Mouse (Mus musculus) midbrain, embryonic 14.5 days (tissue): ENCODE results near the gene Gmppb. TPM values are rescaled to one million over a fixed set of nuclear protein-coding genes. Genes with fewer than 3 reads are reported as not detected.

Experiments
- ATAC-seq: fragments of 200-750 bp; cut with Nextera tagmentation; 2 replicates; pipeline ENCODE4 v1.8.0; 2017; ENCODE audit warnings: moderate number of reproducible peaks, moderate library complexity; ENCODE audit not compliant: low FRiP score, low TSS enrichment
- DNase-seq: peaks from one replicate; pipeline ENCODE4 v3.0.0-alpha.2; 2015
- H3K27ac ChIP-seq: fragments of 300-500 bp; sonication (generic); replicated peaks from 2 replicates; pipeline ENCODE4 v1.5.1; 2014; ENCODE audit warnings: mild to moderate bottlenecking, low read depth, low read length, moderate library complexity
- H3K27me3 ChIP-seq: fragments of 300-500 bp; sonication (generic); 2 replicates; pipeline ENCODE4 v1.6.1; 2014; ENCODE audit warnings: low read length, control low read depth, mixed read lengths; ENCODE audit not compliant: control insufficient read depth, insufficient read depth
- H3K36me3 ChIP-seq: fragments of 300-500 bp; sonication (generic); 2 replicates; pipeline ENCODE4 v1.6.1; 2014; ENCODE audit warnings: low read length, control low read depth; ENCODE audit not compliant: control insufficient read depth, insufficient read depth
- H3K4me1 ChIP-seq: fragments of 300-500 bp; sonication (generic); 2 replicates; pipeline ENCODE4 v1.6.1; 2014; ENCODE audit warnings: mild to moderate bottlenecking, antibody characterized with exemption, low read length, control low read depth; ENCODE audit not compliant: control insufficient read depth, insufficient read depth
- H3K4me2 ChIP-seq: fragments of 300-500 bp; sonication (generic); 2 replicates; pipeline ENCODE4 v1.6.1; 2014; ENCODE audit warnings: mild to moderate bottlenecking, low read length, moderate library complexity
- H3K4me3 ChIP-seq: fragments of 300-500 bp; sonication (generic); replicated peaks from 2 replicates; pipeline ENCODE4 v1.5.1; 2014; ENCODE audit warnings: low read depth, low read length
- H3K9ac ChIP-seq: fragments of 300-500 bp; sonication (generic); replicated peaks from 2 replicates; pipeline ENCODE4 v1.6.1; 2014; ENCODE audit warnings: mild to moderate bottlenecking, low read length, moderate library complexity
- H3K9me3 ChIP-seq: fragments of 300-500 bp; sonication (generic); 2 replicates; pipeline ENCODE4 v1.6.1; 2016; ENCODE audit warnings: low read length, control low read depth, mixed read lengths; ENCODE audit not compliant: control insufficient read depth
- WGBS: fragments of 180-500 bp; shearing (Covaris S2); extraction: QIAGEN DNeasy Blood & Tissue Kit; methylation state at CpG from one replicate; pipeline ENCODE4 v1.1.7; 2014; 5-methylcytosine and 5-hydroxymethylcytosine counted together
- microRNA-seq: library from miRNA; unstranded; fragments of <30 nt; microRNA quantifications from one replicate; pipeline ENCODE4, GENCODE M21; 2016
- polyA plus RNA-seq: library from polyadenylated mRNA; unstranded; fragments of >200 nt; fragmentation: Nextera tagmentation; extraction: Ambion mirVana; gene quantifications from 2 replicates; pipeline ENCODE4 v1.2.1, GENCODE M21; 2014

Gmppb gene
- polyA plus RNA-seq, 1 experiment from 2014 or later, result 16.7 TPM

DNA sequence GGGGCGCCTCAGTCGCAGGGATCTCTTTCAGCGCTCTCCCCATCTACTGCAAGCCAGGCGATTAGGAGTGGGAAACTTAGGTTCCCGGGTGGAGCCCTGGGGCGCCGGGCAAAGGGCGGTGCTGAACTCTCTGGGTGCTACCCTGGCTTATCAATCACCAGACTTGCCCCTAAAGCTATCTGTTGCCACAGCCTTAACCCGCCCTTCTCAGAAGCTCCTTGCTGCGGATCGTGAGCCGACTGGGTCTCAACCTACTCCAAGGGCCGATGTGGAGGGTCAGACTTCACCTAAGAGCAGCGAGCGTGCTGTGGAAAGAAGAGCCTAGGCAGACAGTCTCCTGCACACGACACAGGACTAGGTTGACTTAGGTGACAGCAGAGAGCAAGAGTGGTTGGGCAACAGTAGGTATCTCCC is 46.0 kb downstream of the Gmppb start:
- WGBS, result under 1% methylated on average over 16 of the region's 16 CpGs
- H3K4me1 ChIP-seq, result peaks cover 11% of the 10 kb centered on the region; the same call in 1 of the 2 replicates
- H3K9me3 ChIP-seq, result no peaks in the 10 kb centered on the region
- H3K36me3 ChIP-seq, result peaks cover 54% of the 10 kb centered on the region
- peak overlapping the region; percentile 53 for H3K4me3 ChIP-seq
- ATAC-seq (peak; percentile 9; the same call in 1 of the 2 replicates), DNase-seq (peak; percentile 31)
- H3K9ac ChIP-seq, result peak overlapping the region; percentile 70; the same call in 1 of the 2 replicates
- peak overlapping the region; percentile 67; the same call in 1 of the 2 replicates for H3K27ac ChIP-seq
- no peaks in the 10 kb centered on the region for H3K27me3 ChIP-seq
- peak overlapping the region; percentile 90 for H3K4me2 ChIP-seq

DNA sequence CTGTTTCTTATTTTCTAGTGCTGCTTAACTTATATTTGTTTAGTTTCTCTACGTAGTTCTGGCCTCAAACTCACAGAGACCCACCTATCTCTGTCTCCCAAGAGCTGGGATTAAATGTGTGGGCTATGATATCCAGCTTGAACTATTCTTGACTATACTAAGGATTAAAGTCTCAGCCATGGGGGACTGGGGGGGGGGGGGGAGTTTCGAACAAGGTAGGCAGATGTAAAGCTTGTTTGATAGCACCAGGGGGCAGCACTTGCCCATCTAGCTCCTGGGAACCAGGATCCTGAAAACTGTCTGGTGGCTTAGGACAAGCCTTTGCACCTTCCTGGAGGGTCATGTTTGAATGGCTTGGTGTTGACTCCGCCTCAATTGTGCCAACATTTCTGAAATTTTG is 46.5 kb downstream of the Gmppb start:
- WGBS, result 12% methylated on average over 3 of the region's 3 CpGs
- H3K4me1 ChIP-seq, result peaks cover 11% of the 10 kb centered on the region; the same call in 1 of the 2 replicates
- H3K9ac ChIP-seq, result no peak overlapping the region
- H3K4me2 ChIP-seq, result peak overlapping the region; percentile 90
- H3K27ac ChIP-seq, result no peak overlapping the region
- peaks cover 51% of the 10 kb centered on the region for H3K36me3 ChIP-seq
- ATAC-seq (no peak), DNase-seq (peak; percentile 86)
- peak overlapping the region; percentile 53 for H3K4me3 ChIP-seq
- H3K27me3 ChIP-seq, result no peaks in the 10 kb centered on the region
- no peaks in the 10 kb centered on the region for H3K9me3 ChIP-seq

DNA sequence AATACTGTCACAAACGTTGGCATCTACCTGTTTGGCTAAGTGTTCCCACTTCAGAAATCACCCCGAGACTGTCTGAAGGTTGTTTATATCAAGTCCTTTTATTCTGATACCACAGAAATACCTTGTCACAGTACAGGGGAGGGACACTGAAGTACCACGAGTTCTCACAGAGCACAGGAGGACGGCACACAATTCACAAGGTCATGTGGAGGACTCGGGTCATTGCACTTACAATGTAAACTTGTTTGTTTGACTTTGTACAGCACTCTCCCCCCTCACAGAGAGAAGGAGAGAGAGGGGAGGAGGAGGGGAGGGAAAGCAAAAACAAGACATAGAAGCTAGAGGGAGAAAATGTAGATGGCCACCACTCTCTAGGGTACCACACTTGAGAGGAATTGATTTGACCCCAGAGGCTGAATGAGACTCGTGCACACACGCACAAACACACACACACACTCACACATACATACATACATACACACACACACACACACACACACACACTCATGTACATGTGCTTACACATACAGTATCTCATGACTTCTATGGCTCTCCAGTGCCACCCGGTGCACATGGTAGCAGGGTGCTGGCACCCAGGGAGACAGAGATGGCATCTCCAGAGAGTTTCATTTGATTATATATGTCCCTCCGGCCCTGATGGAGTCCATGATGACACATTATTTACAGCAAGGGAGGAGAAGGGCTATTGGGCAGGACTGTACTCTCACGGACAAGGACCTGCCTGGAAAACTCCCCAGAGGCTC is 47.1 kb downstream of the Gmppb start:
- ATAC-seq (no peak), DNase-seq (no peak)
- Histone ChIP-seq H3K9me3 (no peaks in the 10 kb centered on the region), H3K27me3 (no peaks in the 10 kb centered on the region), H3K36me3 (peaks cover 51% of the 10 kb centered on the region), H3K4me1 (peaks cover 11% of the 10 kb centered on the region; the same call in 1 of the 2 replicates), H3K9ac (no peak overlapping the region), H3K4me2 (no peak overlapping the region), H3K27ac (no peak overlapping the region), H3K4me3 (no peak overlapping the region)
- 64% methylated on average over 10 of the region's 10 CpGs for WGBS

DNA sequence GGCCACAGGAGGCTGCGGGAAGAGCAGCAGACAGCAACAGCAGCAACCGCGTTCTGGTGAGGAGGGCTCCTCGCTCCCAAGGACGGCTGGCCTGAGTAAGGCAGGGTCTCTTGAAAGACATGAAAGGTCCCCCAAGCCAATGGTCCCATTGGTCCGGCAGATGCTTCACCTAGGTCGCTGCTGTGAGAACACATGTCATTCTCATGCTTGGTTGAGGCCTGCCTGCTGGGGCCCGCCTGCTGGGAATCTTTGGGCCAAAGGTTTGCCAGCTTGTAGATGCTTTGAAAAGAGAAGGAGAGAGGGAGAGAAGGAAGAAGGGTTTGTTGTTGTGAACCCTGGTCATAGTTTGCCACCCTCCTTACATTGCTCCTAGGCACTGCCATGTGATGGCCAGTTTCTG is 50.6 kb downstream of the Gmppb start:
- Histone ChIP-seq H3K9me3 (no peaks in the 10 kb centered on the region), H3K27ac (no peak overlapping the region), H3K27me3 (no peaks in the 10 kb centered on the region), H3K4me1 (peaks cover 5% of the 10 kb centered on the region; the same call in 1 of the 2 replicates), H3K9ac (no peak overlapping the region), H3K4me2 (no peak overlapping the region), H3K4me3 (no peak overlapping the region), H3K36me3 (peaks cover 60% of the 10 kb centered on the region)
- no peak for DNase-seq
- no peak for ATAC-seq
- 82% methylated on average over 8 of the region's 8 CpGs for WGBS

Small RNAs within 50 kb of the gene (microRNA-seq; reads per million reads assigned to microRNA genes)
- not detected for gene Mir7088

Other genes starting within 250 kb of the Gmppb start
- 72.6 and 95.5 TPM in 2 replicates for gene Rbm6, start 176.0 kb upstream of the Gmppb start, polyA plus RNA-seq
- gene Mon1a, start 161.1 kb upstream of the Gmppb start, polyA plus RNA-seq, result 21.8 and 25.5 TPM in 2 replicates
- 0.58 and 0.82 TPM in 2 replicates for gene Mst1r, start 142.4 kb upstream of the Gmppb start, polyA plus RNA-seq
- gene Actl11, start 120.8 kb upstream of the Gmppb start, polyA plus RNA-seq, result not detected in 2 replicates
- 16.7 and 26.1 TPM in 2 replicates for gene Camkv, start 113.6 kb upstream of the Gmppb start, polyA plus RNA-seq
- gene Traip, start 99.1 kb upstream of the Gmppb start, polyA plus RNA-seq, result 10.3 and 10.4 TPM in 2 replicates
- 2.6 and 5.0 TPM in 2 replicates for gene Uba7, start 73.7 kb upstream of the Gmppb start, polyA plus RNA-seq
- 0.47 and 0.49 TPM in 2 replicates for gene Gm20661, start 66.2 kb upstream of the Gmppb start, polyA plus RNA-seq
- 12.1 and 13.3 TPM in 2 replicates for gene Inka1, start 63.4 kb upstream of the Gmppb start, polyA plus RNA-seq
- gene Cdhr4, start 56.7 kb upstream of the Gmppb start, polyA plus RNA-seq, result 1.1 and 1.2 TPM in 2 replicates
- 0.72 TPM in 1 of 2 replicates, not detected in the other for gene Gm20662, start 52.9 kb upstream of the Gmppb start, polyA plus RNA-seq
- 61.1 and 64.4 TPM in 2 replicates for gene Ip6k1, start 46.7 kb upstream of the Gmppb start, polyA plus RNA-seq
- 2.4 and 3.5 TPM in 2 replicates for gene Amigo3, start 3.9 kb downstream of the Gmppb start, polyA plus RNA-seq
- gene Mst1, start 31.2 kb downstream of the Gmppb start, polyA plus RNA-seq, result not detected in 2 replicates
- 54.8 and 56.2 TPM in 2 replicates for gene Rnf123, start 34.1 kb downstream of the Gmppb start, polyA plus RNA-seq
- 38.0 and 43.8 TPM in 2 replicates for gene Apeh, start 45.4 kb downstream of the Gmppb start, polyA plus RNA-seq
- gene Bsn, start 141.1 kb downstream of the Gmppb start, polyA plus RNA-seq, result 14.2 and 14.7 TPM in 2 replicates
- 49.3 and 64.2 TPM in 2 replicates for gene Dag1, start 214.7 kb downstream of the Gmppb start, polyA plus RNA-seq
- gene Nicn1, start 241.2 kb downstream of the Gmppb start, polyA plus RNA-seq, result 138 and 157 TPM in 2 replicates
- gene Amt, start 247.6 kb downstream of the Gmppb start, polyA plus RNA-seq, result 23.2 and 23.5 TPM in 2 replicates